In the genomic region with DNA sequence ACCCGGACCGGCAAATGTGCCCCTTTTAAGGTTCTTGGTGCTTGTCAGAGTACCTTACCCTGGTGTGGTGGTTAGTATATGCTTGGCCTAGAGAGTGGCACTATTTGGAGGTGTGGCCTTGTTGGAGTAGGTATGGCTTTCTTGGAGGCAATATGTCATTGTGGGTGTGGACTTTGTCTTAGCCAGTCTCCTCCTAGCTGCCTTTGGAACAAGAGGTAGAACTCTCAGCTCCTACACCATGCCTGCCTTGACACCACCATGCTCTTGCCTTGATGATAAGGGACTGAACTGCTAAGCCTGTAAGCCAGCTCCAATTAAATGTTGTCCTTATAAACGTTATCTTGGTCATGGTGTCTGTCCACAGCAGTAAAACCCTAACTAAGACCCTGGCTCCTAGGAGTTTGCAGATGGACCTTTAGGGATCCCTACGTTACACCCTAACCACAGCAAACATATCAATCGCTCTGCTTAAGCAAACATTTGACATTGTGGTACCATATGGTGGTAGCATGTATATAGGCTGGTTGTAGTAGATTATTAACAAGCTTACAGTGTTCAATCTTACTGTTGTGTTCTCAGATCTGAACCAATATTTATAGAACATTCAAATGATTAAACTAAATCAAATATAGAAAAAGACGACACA, we compare ENCODE assay signal across 17 mouse cellular contexts.
"Had no signal": no experiment of that assay in that cellular context is flagged by ENCODE, and none has a peak within 500 bp of the region (broad histone marks: within the 10 kb centered on the region; RNA-seq: fewer than 3 reads in every experiment).

No protein-coding gene starts in this region.

- H3K9me3 ChIP-seq: liver, embryonic 13.5 days; megakaryocyte, embryonic 14.5 days; midbrain, embryonic 10.5 days; midbrain, embryonic 13.5 days had no signal

- H3K9ac ChIP-seq: liver, embryonic 13.5 days; midbrain, embryonic 13.5 days had no signal

- H3K4me1 ChIP-seq: liver, embryonic 13.5 days; megakaryocyte, embryonic 14.5 days; midbrain, embryonic 10.5 days had no signal

- H3K27me3 ChIP-seq: liver, embryonic 13.5 days; megakaryocyte, embryonic 14.5 days; midbrain, embryonic 13.5 days had no signal

- ATAC-seq: inflammation-experienced regulatory T-cells, adult 6 months; midbrain, embryonic 13.5 days; midbrain, embryonic 16.5 days had no signal

- H3K36me3 ChIP-seq: liver, embryonic 13.5 days; midbrain, embryonic 10.5 days; midbrain, embryonic 13.5 days had no signal

- H3K4me3 ChIP-seq: left cerebral cortex, adult 2 months; liver, embryonic 13.5 days; megakaryocyte, embryonic 14.5 days; midbrain, embryonic 10.5 days; midbrain, embryonic 13.5 days had no signal

- DNase-seq: kidney, adult 18-20 months; kidney, adult 9 months; kidney, postnatal 36 days; layer of hippocampus, postnatal 36 days; liver, embryonic 13.5 days; lung, adult 2 months; right cerebral cortex, adult 18-20 months; right cerebral cortex, postnatal 14 days; right cerebral cortex, postnatal 4 days; thymus, postnatal 25 days had no signal

- H3K4me2 ChIP-seq: liver, embryonic 13.5 days; midbrain, embryonic 13.5 days had no signal

- H3K27ac ChIP-seq: kidney, postnatal 0 days; left cerebral cortex, adult 2 months; liver, embryonic 13.5 days; midbrain, embryonic 10.5 days; midbrain, embryonic 13.5 days had no signal
